Mouse (Mus musculus) megakaryocyte, embryonic 14.5 days (primary cell): Measurements from ENCODE around the gene Slc27a5.

ENCODE experiments used
- FLI1 ChIP-seq: IDR thresholded peaks from 2 replicates; pipeline ENCODE4 v1.6.1; 2012; ENCODE audit warnings: low read length, inconsistent platforms, mixed read lengths
- GATA1 ChIP-seq: IDR thresholded peaks from 3 replicates; pipeline ENCODE4 v1.6.1; 2012; ENCODE audit warnings: mixed read lengths, low read length, inconsistent platforms, borderline replicate concordance

DNA sequence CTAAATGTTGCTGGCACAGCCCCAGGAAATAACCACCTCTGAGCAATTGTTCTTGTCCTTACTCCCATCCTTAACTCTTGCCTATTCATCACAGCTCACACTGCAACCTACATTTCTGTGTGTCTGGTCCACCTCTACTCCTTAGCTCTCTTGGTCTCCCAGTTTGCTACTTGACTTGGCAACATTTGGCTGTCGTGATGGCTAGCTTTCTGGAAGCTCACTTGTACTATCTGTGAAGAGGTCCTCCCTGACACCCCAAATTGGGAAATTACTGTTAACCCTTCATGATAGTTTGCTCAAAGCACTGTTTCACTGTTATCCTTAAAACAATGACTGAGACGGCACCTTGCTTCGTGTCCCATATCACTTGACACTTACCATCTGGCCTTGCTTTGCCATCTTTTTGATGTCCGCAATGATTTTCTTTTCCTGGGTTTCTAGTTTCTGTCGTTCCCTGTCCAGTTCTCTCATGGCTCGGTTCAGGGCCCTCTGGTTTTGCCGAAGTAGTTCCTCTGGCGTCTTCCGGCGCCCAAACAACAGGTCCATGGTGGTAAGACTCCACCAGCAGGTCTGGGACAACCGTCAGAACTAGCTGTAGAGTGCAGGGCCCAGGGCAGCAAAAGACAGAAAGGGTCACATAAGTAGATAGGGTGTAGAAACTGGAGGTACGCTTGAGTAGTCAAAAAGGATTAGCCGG, 35.6 kb upstream of the Slc27a5 start:
- TF ChIP-seq GATA1 (no peak), FLI1 (no peak)
